Mouse (Mus musculus): Measurements from ENCODE around the gene Ptch2. TPM values are rescaled to one million over a fixed set of nuclear protein-coding genes. Genes with fewer than 3 reads are reported as not detected.

Gene Ptch2
- polyA plus RNA-seq, 1 experiment from 2014 or later: 6.0 TPM

GRCm38 (mm10) chr4:117071183-117071582 is 24.7 kb upstream of the Ptch2 start:
- 92% methylated on average over 5 of the region's 5 CpGs for WGBS
- no peak for ATAC-seq (ENCODE audit: low FRiP score, low read depth)
- Histone ChIP-seq H3K4me3 (no peak overlapping the region), H3K4me1 (no peaks in the 10 kb centered on the region), H3K27ac (no peak overlapping the region), H3K9ac (no peak overlapping the region), H3K36me3 (peaks cover 44% of the 10 kb centered on the region), H3K4me2 (replicated peaks) (no peak overlapping the region), H3K9me3 (no peaks in the 10 kb centered on the region), H3K27me3 (replicated peaks) (no peaks in the 10 kb centered on the region)

GRCm38 (mm10) chr4:117087948-117088640 is 7.8 kb upstream of the Ptch2 start:
- no peak overlapping the region for H3K9ac ChIP-seq
- H3K27ac ChIP-seq: no peak overlapping the region
- H3K4me3 ChIP-seq: no peak overlapping the region
- no peaks in the 10 kb centered on the region for H3K4me1 ChIP-seq
- WGBS: 57% methylated on average over 7 of the region's 7 CpGs
- H3K36me3 ChIP-seq: peaks cover 13% of the 10 kb centered on the region; the same call in 1 of the 2 replicates
- no peaks in the 10 kb centered on the region for H3K9me3 ChIP-seq
- no peak for ATAC-seq (ENCODE audit: low FRiP score, low read depth)
- H3K4me2 ChIP-seq (replicated peaks): no peak overlapping the region
- H3K27me3 ChIP-seq (replicated peaks): no peaks in the 10 kb centered on the region

DNA sequence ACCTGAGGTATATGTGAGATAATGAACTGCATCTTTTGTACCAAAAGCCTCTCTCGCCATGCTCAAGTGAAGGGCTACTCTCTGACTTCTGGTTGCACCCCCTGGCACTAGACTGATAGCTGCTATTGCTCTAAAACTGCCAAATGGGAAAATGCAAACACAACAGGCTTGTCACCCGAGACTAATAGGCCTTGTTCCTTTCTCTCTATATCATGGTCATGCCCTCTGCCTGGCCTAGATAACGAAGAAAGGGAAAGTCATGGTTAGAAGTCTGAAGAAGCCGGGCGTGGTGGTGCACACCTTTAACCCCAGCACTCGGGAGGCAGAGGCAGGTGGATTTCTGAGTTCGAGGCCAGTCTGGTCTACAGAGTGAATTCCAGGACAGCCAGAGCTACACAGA is 5.3 kb upstream of the Ptch2 start:
- no peak overlapping the region for H3K4me3 ChIP-seq
- WGBS: 83% methylated on average over 7 of the region's 7 CpGs

DNA sequence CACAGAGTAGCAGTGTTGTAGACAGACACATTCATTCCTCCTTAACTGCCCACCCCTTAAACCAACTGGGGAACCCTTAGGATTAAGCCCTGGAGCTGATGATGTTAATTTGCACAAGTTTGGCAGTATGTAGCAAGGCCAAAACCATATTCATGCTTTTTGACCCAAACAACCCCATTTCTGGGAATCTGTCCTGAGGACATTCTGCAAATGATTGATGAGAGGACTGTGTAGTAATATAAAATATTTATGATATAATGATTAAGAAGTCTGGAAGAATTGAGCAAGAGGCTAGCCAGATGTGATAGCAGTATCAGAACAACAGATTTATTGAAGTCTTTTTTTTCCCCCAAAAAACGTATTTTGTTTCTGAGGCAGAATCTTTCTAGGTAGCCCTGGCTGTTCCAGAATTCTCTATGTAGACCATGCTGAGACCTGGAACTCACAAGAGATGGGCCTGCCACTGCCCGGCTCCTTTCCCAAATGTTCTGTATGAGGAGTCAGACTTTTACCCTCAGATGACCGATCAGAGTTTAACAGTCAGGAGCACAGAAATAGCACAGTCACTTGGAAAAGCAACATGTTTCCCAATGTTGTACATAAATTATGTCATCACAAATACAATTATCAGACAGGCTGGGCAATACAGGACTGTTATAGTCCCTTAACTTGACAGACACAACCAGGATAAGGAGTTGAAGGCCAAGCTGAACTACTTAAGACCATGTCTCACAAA is 1.1 kb upstream of the Ptch2 start:
- Histone ChIP-seq H3K36me3 (no peaks in the 10 kb centered on the region), H3K27me3 (replicated peaks) (no peaks in the 10 kb centered on the region; the same call in none of the 2 replicates), H3K4me1 (peaks cover 29% of the 10 kb centered on the region), H3K4me3 (no peak overlapping the region), H3K27ac (no peak overlapping the region), H3K9me3 (no peaks in the 10 kb centered on the region), H3K9ac (no peak overlapping the region), H3K4me2 (replicated peaks) (no peak overlapping the region)
- WGBS: 78% methylated on average over 3 of the region's 3 CpGs
- ATAC-seq (ENCODE audit: low FRiP score, low read depth): no peak

More for the DNA sequence above, 5.3 kb upstream of the Ptch2 start:
- Histone ChIP-seq H3K27ac (no peak overlapping the region), H3K9ac (no peak overlapping the region), H3K9me3 (no peaks in the 10 kb centered on the region), H3K4me2 (replicated peaks) (no peak overlapping the region), H3K27me3 (replicated peaks) (no peaks in the 10 kb centered on the region; the same call in 1 of the 2 replicates), H3K4me1 (peaks cover 3% of the 10 kb centered on the region), H3K36me3 (peaks cover 13% of the 10 kb centered on the region; the same call in 1 of the 2 replicates)
- no peak for ATAC-seq (ENCODE audit: low FRiP score, low read depth)

- H3K9me3 ChIP-seq: no peaks in the 10 kb centered on the region
- ATAC-seq (ENCODE audit: low FRiP score, low read depth): 0 out of 2 replicates have a peak, but pooled peaks have one; percentile 11
- H3K9ac ChIP-seq: peak overlapping the region; percentile 61
- 7% methylated on average over 5 of the region's 5 CpGs for WGBS
- peak overlapping the region; percentile 84 for H3K4me2 ChIP-seq (replicated peaks)
- H3K4me1 ChIP-seq: peaks cover 29% of the 10 kb centered on the region
- H3K27me3 ChIP-seq (replicated peaks): no peaks in the 10 kb centered on the region; the same call in none of the 2 replicates
- peak overlapping the region; percentile 55 for H3K4me3 ChIP-seq
- no peaks in the 10 kb centered on the region for H3K36me3 ChIP-seq
- no peak overlapping the region for H3K27ac ChIP-seq
These were observed 791 bp downstream of the Ptch2 start for GRCm38 (mm10) chr4:117096666-117097065.

GRCm38 (mm10) chr4:117097969-117098763 is 2.3 kb downstream of the Ptch2 start:
- no peaks in the 10 kb centered on the region; the same call in none of the 2 replicates for H3K27me3 ChIP-seq (replicated peaks)
- H3K4me1 ChIP-seq: peaks cover 29% of the 10 kb centered on the region
- H3K9ac ChIP-seq: no peak overlapping the region
- H3K36me3 ChIP-seq: no peaks in the 10 kb centered on the region
- H3K9me3 ChIP-seq: no peaks in the 10 kb centered on the region
- 63% methylated on average over 8 of the region's 8 CpGs for WGBS
- no peak for ATAC-seq (ENCODE audit: low FRiP score, low read depth)
- H3K4me2 ChIP-seq (replicated peaks): peak overlapping the region; percentile 84
- H3K27ac ChIP-seq: no peak overlapping the region
- no peak overlapping the region for H3K4me3 ChIP-seq

DNA sequence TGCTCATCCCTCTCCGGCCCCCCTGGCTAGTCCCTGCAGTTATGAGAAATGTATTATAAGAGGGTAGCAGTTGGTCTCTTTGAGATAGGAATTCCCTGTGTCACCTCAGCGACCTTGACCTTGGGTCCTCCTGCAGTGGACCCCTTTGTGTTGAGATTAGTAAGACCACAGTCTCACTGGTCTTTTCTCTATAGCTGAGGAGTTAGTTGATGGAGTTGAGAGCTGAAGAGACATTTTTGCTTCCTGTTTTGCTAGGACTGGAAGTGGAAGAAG is 2.8 kb downstream of the Ptch2 start:
- 76% methylated on average over 2 of the region's 2 CpGs for WGBS
- Histone ChIP-seq H3K4me1 (peaks cover 29% of the 10 kb centered on the region), H3K4me3 (no peak overlapping the region), H3K4me2 (replicated peaks) (0 out of 2 replicates have a peak overlapping the region, but pooled peaks have one; percentile 84), H3K36me3 (no peaks in the 10 kb centered on the region), H3K9ac (no peak overlapping the region), H3K27me3 (replicated peaks) (no peaks in the 10 kb centered on the region; the same call in none of the 2 replicates), H3K27ac (no peak overlapping the region), H3K9me3 (no peaks in the 10 kb centered on the region)
- no peak for ATAC-seq (ENCODE audit: low FRiP score, low read depth)

DNA sequence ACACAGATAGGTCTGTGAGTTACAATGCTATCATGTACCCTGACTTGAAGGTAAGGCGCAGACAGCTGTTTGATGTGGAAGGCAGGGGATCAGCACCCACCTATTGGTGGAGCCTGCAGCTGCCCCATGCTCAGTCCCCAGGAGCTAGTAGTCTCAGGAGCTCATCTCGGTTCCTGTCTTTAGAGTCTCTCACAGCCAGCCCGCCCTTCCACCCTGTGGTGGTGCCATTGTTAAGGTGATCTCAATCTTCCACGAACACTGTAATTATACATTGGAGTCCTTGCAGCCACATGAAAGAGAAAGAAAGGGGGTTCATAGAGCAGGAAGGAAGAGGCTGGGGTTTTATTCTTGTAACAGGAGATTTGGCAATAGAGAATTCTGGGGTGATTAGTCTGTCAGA is 4.2 kb downstream of the Ptch2 start:
- no peak for ATAC-seq (ENCODE audit: low FRiP score, low read depth)
- Histone ChIP-seq H3K36me3 (0 out of 2 replicates have a peak, but pooled peaks cover 3% of the 10 kb centered on the region), H3K4me1 (peaks cover 29% of the 10 kb centered on the region), H3K4me2 (replicated peaks) (no peak overlapping the region), H3K9ac (no peak overlapping the region), H3K27me3 (replicated peaks) (no peaks in the 10 kb centered on the region; the same call in 1 of the 2 replicates), H3K27ac (no peak overlapping the region), H3K9me3 (no peaks in the 10 kb centered on the region), H3K4me3 (no peak overlapping the region)
- WGBS: 68% methylated on average over 4 of the region's 4 CpGs

- WGBS: 47% methylated on average over 7 of the region's 7 CpGs
These were observed 5.3 kb downstream of the Ptch2 start for GRCm38 (mm10) chr4:117101218-117101617.

DNA sequence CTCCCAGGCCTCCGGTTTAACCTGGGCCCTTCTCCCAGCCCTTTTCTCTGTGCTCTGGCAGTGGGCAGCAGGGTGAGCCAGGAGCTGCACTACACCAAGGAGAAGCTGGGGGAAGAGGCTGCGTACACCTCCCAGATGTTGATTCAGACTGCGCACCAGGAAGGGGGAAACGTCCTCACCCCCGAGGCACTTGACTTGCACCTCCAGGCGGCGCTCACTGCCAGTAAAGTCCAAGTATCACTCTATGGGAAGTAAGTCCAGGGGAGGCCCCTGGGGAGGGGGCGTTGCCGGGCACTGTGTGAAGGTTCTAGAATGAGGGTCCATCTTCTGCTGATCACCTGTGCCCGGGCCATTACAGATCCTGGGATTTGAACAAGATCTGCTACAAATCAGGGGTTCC is 8.8 kb downstream of the Ptch2 start:
- Histone ChIP-seq H3K36me3 (peaks cover 20% of the 10 kb centered on the region), H3K9ac (no peak overlapping the region), H3K27ac (no peak overlapping the region), H3K4me1 (no peaks in the 10 kb centered on the region), H3K9me3 (no peaks in the 10 kb centered on the region), H3K4me2 (replicated peaks) (no peak overlapping the region), H3K27me3 (replicated peaks) (no peaks in the 10 kb centered on the region), H3K4me3 (no peak overlapping the region)
- 86% methylated on average over 10 of the region's 10 CpGs for WGBS
- no peak for ATAC-seq (ENCODE audit: low FRiP score, low read depth)

More at GRCm38 (mm10) chr4:117101218-117101617, 5.3 kb downstream of the Ptch2 start:
- no peak overlapping the region for H3K4me2 ChIP-seq (replicated peaks)
- no peak overlapping the region for H3K9ac ChIP-seq
- H3K4me1 ChIP-seq: peaks cover 21% of the 10 kb centered on the region
- H3K9me3 ChIP-seq: no peaks in the 10 kb centered on the region
- H3K27me3 ChIP-seq (replicated peaks): no peaks in the 10 kb centered on the region; the same call in 1 of the 2 replicates
- H3K36me3 ChIP-seq: 0 out of 2 replicates have a peak, but pooled peaks cover 3% of the 10 kb centered on the region
- H3K27ac ChIP-seq: no peak overlapping the region
- no peak overlapping the region for H3K4me3 ChIP-seq
- ATAC-seq (ENCODE audit: low FRiP score, low read depth): no peak

DNA sequence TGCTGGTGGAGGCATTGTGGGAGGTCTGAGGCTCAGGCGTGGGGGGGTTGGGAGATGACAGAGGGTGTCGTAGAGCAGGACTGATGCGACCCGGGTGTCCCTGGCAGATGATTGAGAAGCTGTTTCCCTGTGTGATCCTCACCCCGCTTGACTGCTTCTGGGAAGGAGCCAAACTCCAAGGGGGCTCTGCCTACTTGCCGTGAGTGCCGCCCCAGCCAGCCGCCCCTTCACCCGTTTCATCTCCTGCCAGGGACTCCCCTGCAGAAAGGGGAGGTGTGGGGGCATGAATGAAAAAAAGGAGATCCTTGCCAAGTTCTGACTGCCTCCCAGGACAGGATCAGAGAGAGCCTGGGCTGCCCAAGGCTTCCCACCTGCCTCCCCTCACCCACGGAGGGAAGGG is 9.3 kb downstream of the Ptch2 start:
- Histone ChIP-seq H3K4me2 (replicated peaks) (no peak overlapping the region), H3K4me3 (no peak overlapping the region), H3K9me3 (no peaks in the 10 kb centered on the region), H3K9ac (no peak overlapping the region), H3K4me1 (no peaks in the 10 kb centered on the region), H3K27ac (no peak overlapping the region), H3K27me3 (replicated peaks) (no peaks in the 10 kb centered on the region), H3K36me3 (peaks cover 24% of the 10 kb centered on the region)
- no peak for ATAC-seq (ENCODE audit: low FRiP score, low read depth)
- WGBS: 82% methylated on average over 10 of the region's 10 CpGs

Measured in neural tube, embryonic 12.5 days (tissue).